Mouse (Mus musculus) MEL (cell line): ENCODE measurements around the gene Per3. TPM values are rescaled to one million over a fixed set of nuclear protein-coding genes. Genes with fewer than 3 reads are reported as not detected.

Experiments used
- DNase-seq: peaks from one replicate; pipeline ENCODE4 v3.0.0; 2011; ENCODE audit warnings: low read depth, low spot score
- H3K27ac ChIP-seq: 2 replicates; pipeline ENCODE4 v1.5.1; 2012; ENCODE audit warnings: low read depth, mild to moderate bottlenecking, control low read depth, low read length, moderate library complexity; ENCODE audit not compliant: control insufficient read depth
- H3K27me3 ChIP-seq, 2 experiments: fragments of 150-350 bp in 1 of 2; sonication (generic) in 1 of 2; 2 replicates each; pipeline ENCODE4 v1.6.1; 2012; ENCODE audit warnings: low read length in 2 of 2, mild to moderate bottlenecking in 2 of 2, improper control_type of control experiment in 1 of 2, moderate library complexity in 1 of 2; ENCODE audit not compliant: insufficient read depth in 2 of 2, control insufficient read depth in 1 of 2
- H3K36me3 ChIP-seq, 2 experiments: 2 replicates each; pipeline ENCODE4 v1.6.1; 2012 to 2014; ENCODE audit warnings: low read length in 2 of 2, improper control_type of control experiment in 1 of 2, inconsistent platforms in 1 of 2, mild to moderate bottlenecking in 1 of 2; ENCODE audit not compliant: insufficient read depth in 2 of 2, control insufficient read depth in 1 of 2
- H3K4me1 ChIP-seq, 2 experiments: fragments of 150-350 bp in 1 of 2; sonication (generic) in 1 of 2; 2 replicates each; pipeline ENCODE4 v1.6.1; 2012; ENCODE audit warnings: low read length in 2 of 2, improper control_type of control experiment in 1 of 2, mild to moderate bottlenecking in 1 of 2; ENCODE audit not compliant: insufficient read depth in 2 of 2, control insufficient read depth in 1 of 2
- H3K4me3 ChIP-seq, 2 experiments: fragments of 150-350 bp in 1 of 2; sonication (generic) in 1 of 2; 2 replicates each; pipeline ENCODE4 v1.5.1; 2012; ENCODE audit warnings: low read depth in 2 of 2, low read length in 2 of 2, mild to moderate bottlenecking in 2 of 2, moderate library complexity in 2 of 2, control low read depth in 1 of 2, improper control_type of control experiment in 1 of 2; ENCODE audit not compliant: control insufficient read depth in 1 of 2, insufficient read depth in 1 of 2
- H3K79me2 ChIP-seq: 2 replicates; pipeline ENCODE4 v1.6.1; 2012; ENCODE audit warnings: mild to moderate bottlenecking, low read length, moderate library complexity; ENCODE audit not compliant: control insufficient read depth, poor library complexity, insufficient read depth
- H3K9ac ChIP-seq: 2 replicates; pipeline ENCODE4 v1.6.1; 2012; ENCODE audit warnings: low read depth, mild to moderate bottlenecking, control low read depth, low read length, moderate library complexity; ENCODE audit not compliant: control insufficient read depth, poor library complexity, severe bottlenecking
- H3K9me3 ChIP-seq: fragments of 150-350 bp; sonication (generic); replicated peaks from 2 replicates; pipeline ENCODE4 v1.6.1; 2012; ENCODE audit warnings: mild to moderate bottlenecking, low read length, improper control_type of control experiment, moderate library complexity; ENCODE audit not compliant: insufficient read depth
- CHD1 ChIP-seq: IDR thresholded peaks from 2 replicates; pipeline ENCODE4 v1.6.1; 2012; ENCODE audit warnings: low read depth, mild to moderate bottlenecking, inconsistent platforms, low read length, improper control_type of control experiment
- CHD2 ChIP-seq: IDR thresholded peaks from 2 replicates; pipeline ENCODE4 v1.6.1; 2011; ENCODE audit warnings: low read length, improper control_type of control experiment
- ELF1 ChIP-seq: IDR thresholded peaks from 2 replicates; pipeline ENCODE4 v1.6.1; 2014; ENCODE audit warnings: low read depth, mild to moderate bottlenecking, inconsistent platforms, low read length, improper control_type of control experiment, moderate library complexity
- ETS1 ChIP-seq: IDR thresholded peaks from 2 replicates; pipeline ENCODE4 v1.6.1; 2012; ENCODE audit warnings: low read depth, mild to moderate bottlenecking, inconsistent platforms, low read length, improper control_type of control experiment, moderate library complexity
- GATA1 ChIP-seq: IDR thresholded peaks from 2 replicates; pipeline ENCODE4 v1.6.1; 2011; ENCODE audit warnings: low read depth, low read length, improper control_type of control experiment
- HCFC1 ChIP-seq: IDR thresholded peaks from 2 replicates; pipeline ENCODE4 v1.6.1; 2012; ENCODE audit warnings: low read depth, mild to moderate bottlenecking, inconsistent platforms, low read length, improper control_type of control experiment, moderate library complexity
- JUND ChIP-seq: IDR thresholded peaks from 2 replicates; pipeline ENCODE4 v1.6.1; 2011; ENCODE audit warnings: low read depth, mild to moderate bottlenecking, improper control_type of control experiment, low read length
- KAT2A ChIP-seq: conservative IDR thresholded peaks from 2 replicates; pipeline ENCODE4 v1.6.1; 2012; ENCODE audit warnings: low read depth, low read length, improper control_type of control experiment, inconsistent platforms
- MAFK ChIP-seq: IDR thresholded peaks from 2 replicates; pipeline ENCODE4 v1.6.1; 2011; ENCODE audit warnings: low read depth, mild to moderate bottlenecking, low read length, improper control_type of control experiment, borderline replicate concordance
- MEF2A ChIP-seq: IDR thresholded peaks from 2 replicates; pipeline ENCODE4 v1.6.1; 2014; ENCODE audit warnings: low read depth, mild to moderate bottlenecking, inconsistent platforms, low read length, improper control_type of control experiment; ENCODE audit not compliant: poor library complexity, insufficient replicate concordance, severe bottlenecking; ENCODE audit errors: extremely low read depth
- MYB ChIP-seq: IDR thresholded peaks from 2 replicates; pipeline ENCODE4 v1.6.1; 2011; ENCODE audit warnings: mild to moderate bottlenecking, low read depth, low read length, improper control_type of control experiment
- NRF1 ChIP-seq: IDR thresholded peaks from 2 replicates; pipeline ENCODE4 v1.6.1; 2014; ENCODE audit warnings: low read depth, mild to moderate bottlenecking, inconsistent platforms, low read length, improper control_type of control experiment, moderate library complexity; ENCODE audit not compliant: poor library complexity, insufficient read depth, severe bottlenecking
- POLR2A ChIP-seq, 2 experiments: IDR thresholded peaks; 2 replicates each; pipeline ENCODE4 v1.6.1; 2011 to 2012; ENCODE audit warnings: low read length in 2 of 2, mild to moderate bottlenecking in 2 of 2, control low read depth in 1 of 2, improper control_type of control experiment in 1 of 2, low read depth in 1 of 2, moderate library complexity in 1 of 2; ENCODE audit not compliant: control insufficient read depth in 1 of 2, insufficient read depth in 1 of 2, poor library complexity in 1 of 2
- POLR2AphosphoS2 ChIP-seq: IDR thresholded peaks from 2 replicates; pipeline ENCODE4 v1.6.1; 2011; ENCODE audit warnings: low read length, improper control_type of control experiment
- RAD21 ChIP-seq: IDR thresholded peaks from 2 replicates; pipeline ENCODE4 v1.6.1; 2011; ENCODE audit warnings: mild to moderate bottlenecking, low read depth, low read length, improper control_type of control experiment
- RCOR1 ChIP-seq: IDR thresholded peaks from 2 replicates; pipeline ENCODE4 v1.6.1; 2012; ENCODE audit warnings: low read depth, mild to moderate bottlenecking, inconsistent platforms, low read length, improper control_type of control experiment
- SMC3 ChIP-seq: IDR thresholded peaks from 2 replicates; pipeline ENCODE4 v1.6.1; 2011; ENCODE audit warnings: low read depth, low read length, improper control_type of control experiment
- TAL1 ChIP-seq: IDR thresholded peaks from 2 replicates; pipeline ENCODE4 v1.6.1; 2012; ENCODE audit warnings: mild to moderate bottlenecking, inconsistent platforms, low read length, moderate library complexity, mixed read lengths
- TBP ChIP-seq: IDR thresholded peaks from 2 replicates; pipeline ENCODE4 v1.8.0; 2011; ENCODE audit warnings: low read depth, low read length, improper control_type of control experiment
- UBTF ChIP-seq: IDR thresholded peaks from 2 replicates; pipeline ENCODE4 v1.6.1; 2012; ENCODE audit warnings: low read depth, mild to moderate bottlenecking, inconsistent platforms, low read length, improper control_type of control experiment, moderate library complexity, borderline replicate concordance; ENCODE audit not compliant: insufficient read depth
- USF2 ChIP-seq, 2 experiments: IDR thresholded peaks; 2 replicates each; pipeline ENCODE4 v1.6.1; 2011 to 2012; ENCODE audit warnings: improper control_type of control experiment in 2 of 2, low read length in 2 of 2, borderline replicate concordance in 1 of 2, inconsistent platforms in 1 of 2, low read depth in 1 of 2, mild to moderate bottlenecking in 1 of 2; ENCODE audit not compliant: insufficient read depth in 1 of 2
- ZC3H11A ChIP-seq: IDR thresholded peaks from 2 replicates; pipeline ENCODE4 v1.6.1; 2012; ENCODE audit warnings: low read depth, mild to moderate bottlenecking, inconsistent platforms, low read length, improper control_type of control experiment
- ZMIZ1 ChIP-seq: IDR thresholded peaks from 2 replicates; pipeline ENCODE4 v1.6.1; 2012; ENCODE audit warnings: low read depth, mild to moderate bottlenecking, inconsistent platforms, low read length, improper control_type of control experiment, moderate library complexity
- ZNF384 ChIP-seq: IDR thresholded peaks from 2 replicates; pipeline ENCODE4 v1.6.1; 2012; ENCODE audit warnings: low read depth, mild to moderate bottlenecking, inconsistent platforms, low read length, improper control_type of control experiment
- polyA plus RNA-seq, 2 experiments: library from polyadenylated mRNA; stranded (reverse) in 1 of 2; unstranded in 1 of 2; fragments of >175 nt in 1 of 2; fragments of >200 nt in 1 of 2; gene quantifications; 2 replicates each; pipeline versions ENCODE4 v1.2.1 to v1.2.4; 2012; ENCODE audit warnings: low replicate concordance in 2 of 2, low read depth in 1 of 2; ENCODE audit not compliant: insufficient read length in 2 of 2, insufficient read depth in 1 of 2, missing spikeins in 1 of 2
- total RNA-seq: library from RNA; depleted of rRNA; stranded (reverse); fragments of 300-350 nt; gene quantifications from 2 replicates; pipeline ENCODE4 v1.2.3, GENCODE M21; 2012

Per3 gene
- total and polyA plus RNA-seq, 3 experiments = 3.1 to 4.5 TPM; not detected in 1

GRCm38 (mm10) chr4:150958536-150958935, 85.9 kb downstream of the Per3 start:
- TF ChIP-seq RCOR1 = no peak
- no peak for TF ChIP-seq NRF1
- TF ChIP-seq JUND = no peak
- no peak for TF ChIP-seq MEF2A
- no peak for TF ChIP-seq USF2 (IDR thresholded peaks at IDR 0.05; ENCODE audit: borderline replicate concordance in 1 of 2, insufficient read depth in 1 of 2, low read depth in 1 of 2, low read length in 2 of 2)
- TF ChIP-seq ZNF384 = no peak
- no peak for TF ChIP-seq KAT2A
- TF ChIP-seq MYB = no peak
- no peak for TF ChIP-seq ELF1
- no peak for TF ChIP-seq HCFC1
- no peak for TF ChIP-seq TAL1
- TF ChIP-seq MAFK = no peak
- no peak for TF ChIP-seq ZMIZ1
- TF ChIP-seq TBP = no peak
- TF ChIP-seq SMC3 = no peak
- TF ChIP-seq POLR2AphosphoS2 = no peak
- TF ChIP-seq ETS1 = no peak
- no peak for TF ChIP-seq POLR2A (IDR thresholded peaks at IDR 0.05; ENCODE audit: control insufficient read depth in 1 of 2, insufficient read depth in 1 of 2, low read depth in 1 of 2, low read length in 2 of 2, poor library complexity in 1 of 2)
- no peak for TF ChIP-seq CHD2

GRCm38 (mm10) chr4:150957106-150957458, 87.4 kb downstream of the Per3 start:
- Histone ChIP-seq H3K4me1 (no peaks in the 10 kb centered on the region), H3K9ac (no peak overlapping the region), H3K79me2 (no peaks in the 10 kb centered on the region), H3K27ac (no peak overlapping the region), H3K4me3 (no peak overlapping the region), H3K27me3 (no peaks in the 10 kb centered on the region; a peak in 2 of 4 replicates), H3K36me3 (no peaks in the 10 kb centered on the region), H3K9me3 (no peaks in the 10 kb centered on the region)
- no peak for TF ChIP-seq TBP
- TF ChIP-seq UBTF = no peak
- TF ChIP-seq MAFK = no peak
- no peak for TF ChIP-seq ZNF384
- no peak for TF ChIP-seq GATA1
- no peak for TF ChIP-seq CHD2
- TF ChIP-seq POLR2A (IDR thresholded peaks at IDR 0.05; ENCODE audit: control insufficient read depth in 1 of 2, insufficient read depth in 1 of 2, low read depth in 1 of 2, low read length in 2 of 2, poor library complexity in 1 of 2) = no peak
- TF ChIP-seq CHD1 = no peak
- no peak for TF ChIP-seq RAD21
- no peak for TF ChIP-seq USF2 (IDR thresholded peaks at IDR 0.05; ENCODE audit: borderline replicate concordance in 1 of 2, insufficient read depth in 1 of 2, low read depth in 1 of 2, low read length in 2 of 2)
- TF ChIP-seq RCOR1 = no peak
- no peak for TF ChIP-seq MYB
- TF ChIP-seq TAL1 = no peak
- no peak for TF ChIP-seq ELF1
- no peak for TF ChIP-seq ZC3H11A
- TF ChIP-seq ETS1 = no peak
- TF ChIP-seq JUND = no peak
- DNase-seq = no peak

More at GRCm38 (mm10) chr4:150958536-150958935, 85.9 kb downstream of the Per3 start:
- Histone ChIP-seq H3K27ac (no peak overlapping the region), H3K9ac (no peak overlapping the region), H3K36me3 (no peaks in the 10 kb centered on the region), H3K9me3 (no peaks in the 10 kb centered on the region), H3K27me3 (no peaks in the 10 kb centered on the region; a peak in 2 of 4 replicates), H3K4me3 (no peak overlapping the region), H3K4me1 (no peaks in the 10 kb centered on the region), H3K79me2 (no peaks in the 10 kb centered on the region)
- DNase-seq = no peak
